Mouse (Mus musculus) CH12.LX (cell line): ENCODE results near the gene Atp5j.

Experiments
- CTCF ChIP-seq, 2 experiments: IDR thresholded peaks in 1 of 2; conservative IDR thresholded peaks in 1 of 2; 2 replicates each; pipeline ENCODE4 v1.5.1; 2011 to 2012; ENCODE audit warnings: low read depth in 2 of 2, low read length in 2 of 2, improper control_type of control experiment in 1 of 2, inconsistent platforms in 1 of 2, mild to moderate bottlenecking in 1 of 2, moderate library complexity in 1 of 2
- EP300 ChIP-seq: IDR thresholded peaks from 2 replicates; pipeline ENCODE4 v1.6.1; 2011; ENCODE audit warnings: low read length, improper control_type of control experiment
- HCFC1 ChIP-seq: IDR thresholded peaks from 2 replicates; pipeline ENCODE4 v1.6.1; 2012; ENCODE audit warnings: low read depth, mild to moderate bottlenecking, inconsistent platforms, low read length, improper control_type of control experiment
- MAZ ChIP-seq: IDR thresholded peaks from 2 replicates; pipeline ENCODE4 v1.6.1; 2012; ENCODE audit warnings: low read depth, mild to moderate bottlenecking, inconsistent platforms, low read length, improper control_type of control experiment, moderate library complexity
- MEF2A ChIP-seq: IDR thresholded peaks from 2 replicates; pipeline ENCODE4 v1.6.1; 2014; ENCODE audit warnings: low read depth, mild to moderate bottlenecking, inconsistent platforms, low read length, improper control_type of control experiment, borderline replicate concordance
- NRF1 ChIP-seq: IDR thresholded peaks from 2 replicates; pipeline ENCODE4 v1.6.1; 2014; ENCODE audit warnings: low read depth, mild to moderate bottlenecking, inconsistent platforms, low read length, improper control_type of control experiment, moderate library complexity
- PAX5 ChIP-seq: IDR thresholded peaks from 2 replicates; pipeline ENCODE4 v1.6.1; 2012; ENCODE audit warnings: low read length, inconsistent platforms, mixed read lengths
- POLR2A ChIP-seq: IDR thresholded peaks from 2 replicates; pipeline ENCODE4 v1.6.1; 2011; ENCODE audit warnings: low read depth, mild to moderate bottlenecking, improper control_type of control experiment, low read length
- POLR2AphosphoS2 ChIP-seq: IDR thresholded peaks from 2 replicates; pipeline ENCODE4 v1.6.1; 2011; ENCODE audit warnings: low read depth, low read length, improper control_type of control experiment
- RAD21 ChIP-seq: IDR thresholded peaks from 2 replicates; pipeline ENCODE4 v1.6.1; 2011; ENCODE audit warnings: low read depth, mild to moderate bottlenecking, low read length, improper control_type of control experiment, moderate library complexity
- SMC3 ChIP-seq: IDR thresholded peaks from 2 replicates; pipeline ENCODE4 v1.6.1; 2011; ENCODE audit warnings: low read depth, low read length, improper control_type of control experiment
- USF1 ChIP-seq: IDR thresholded peaks from 2 replicates; pipeline ENCODE4 v1.6.1; 2014; ENCODE audit warnings: low read depth, mild to moderate bottlenecking, inconsistent platforms, low read length, improper control_type of control experiment
- ZNF384 ChIP-seq: IDR thresholded peaks from 2 replicates; pipeline ENCODE4 v1.6.1; 2012; ENCODE audit warnings: low read depth, low read length, improper control_type of control experiment, inconsistent platforms

GRCm38 (mm10) chr16:84881168-84881567 is 45.7 kb upstream of the Atp5j start:
- TF ChIP-seq CTCF (conservative IDR thresholded peaks at IDR 0.05 in 1 of 2, IDR thresholded peaks at IDR 0.05 in 1 of 2; ENCODE audit: low read depth in 2 of 2, low read length in 2 of 2) (no peak), ZNF384 (no peak), USF1 (no peak), RAD21 (no peak), EP300 (no peak), PAX5 (no peak), MAZ (no peak), SMC3 (no peak), NRF1 (no peak), MEF2A (no peak), POLR2A (no peak), HCFC1 (no peak), POLR2AphosphoS2 (no peak)
